Mouse (Mus musculus) liver, embryonic 11.5 days (tissue): Measurements from ENCODE around the gene Gm17416. TPM values are rescaled to one million over a fixed set of nuclear protein-coding genes. Genes with fewer than 3 reads are reported as not detected.

Experiments
- ATAC-seq: fragments of 200-750 bp; cut with Nextera tagmentation; replicated peaks from 2 replicates; pipeline ENCODE4 v1.8.0; 2017; ENCODE audit warnings: moderate number of reproducible peaks, mild to moderate bottlenecking, moderate TSS enrichment, moderate library complexity; ENCODE audit not compliant: low FRiP score
- DNase-seq: peaks from one replicate; pipeline ENCODE4 v3.0.0-alpha.2; 2017; ENCODE audit warnings: low spot score
- H3K27ac ChIP-seq: fragments of 300-500 bp; sonication (generic); 2 replicates; pipeline ENCODE4 v1.5.1; 2014; ENCODE audit warnings: mild to moderate bottlenecking, low read depth, low read length, control low read depth
- H3K27me3 ChIP-seq: fragments of 300-500 bp; sonication (generic); replicated peaks from 2 replicates; pipeline ENCODE4 v1.6.1; 2014; ENCODE audit warnings: low read length, mixed read lengths; ENCODE audit not compliant: control insufficient read depth, insufficient read depth
- H3K36me3 ChIP-seq: fragments of 300-500 bp; sonication (generic); 2 replicates; pipeline ENCODE4 v1.6.1; 2014; ENCODE audit warnings: mild to moderate bottlenecking, low read length, moderate library complexity, mixed read lengths; ENCODE audit not compliant: control insufficient read depth, insufficient read depth
- H3K4me1 ChIP-seq: fragments of 300-500 bp; sonication (generic); replicated peaks from 2 replicates; pipeline ENCODE4 v1.6.1; 2014; ENCODE audit warnings: low read length, mixed read lengths; ENCODE audit not compliant: control insufficient read depth, insufficient read depth
- H3K4me2 ChIP-seq: fragments of 300-500 bp; sonication (generic); 2 replicates; pipeline ENCODE4 v1.6.1; 2014; ENCODE audit warnings: mild to moderate bottlenecking, control low read depth, moderate library complexity
- H3K4me3 ChIP-seq: fragments of 300-500 bp; sonication (generic); 2 replicates; pipeline ENCODE4 v1.5.1; 2014; ENCODE audit warnings: low read depth, low read length, control low read depth
- H3K9ac ChIP-seq: fragments of 300-500 bp; sonication (generic); 2 replicates; pipeline ENCODE4 v1.6.1; 2014; ENCODE audit warnings: low read depth, low read length, control low read depth
- H3K9me3 ChIP-seq: fragments of 300-500 bp; sonication (generic); 2 replicates; pipeline ENCODE4 v1.6.1; 2016; ENCODE audit warnings: low read length, inconsistent platforms, mixed read lengths; ENCODE audit not compliant: control insufficient read depth
- WGBS: fragments of 180-500 bp; shearing (Covaris S2); extraction: QIAGEN DNeasy Blood & Tissue Kit; methylation state at CpG from one replicate; pipeline ENCODE4 v1.1.7; 2014; 5-methylcytosine and 5-hydroxymethylcytosine counted together
- polyA plus RNA-seq: library from polyadenylated mRNA; unstranded; fragments of >200 nt; fragmentation: Nextera tagmentation; extraction: Ambion mirVana; gene quantifications from 2 replicates; pipeline ENCODE4 v1.2.1, GENCODE M21; 2014

The Gm17416 gene
- polyA plus RNA-seq, 1 experiment from 2014 or later, result not detected

DNA sequence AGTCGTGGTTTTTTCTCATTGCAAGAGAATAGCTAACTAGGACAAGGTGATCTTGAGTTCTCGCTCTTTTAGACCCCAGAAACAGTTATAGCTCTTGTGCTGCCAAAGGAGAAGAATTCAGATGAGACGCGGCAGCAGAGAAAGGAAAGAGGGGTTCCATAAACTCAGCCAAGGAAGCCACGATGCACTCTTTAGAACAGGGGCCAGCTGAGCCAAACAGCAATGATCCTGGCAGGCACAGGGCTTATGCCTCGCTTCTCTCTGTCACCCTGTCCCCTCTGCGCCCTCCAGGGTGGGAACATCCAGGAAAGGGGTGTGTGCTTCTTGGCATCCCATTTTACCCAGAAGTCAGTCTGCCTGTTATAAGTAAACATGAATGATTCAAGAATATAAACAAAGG, 30.2 kb downstream of the Gm17416 start, which contains the start of gene Defb45:
TSS of gene Defb45 (minus strand) at position 101 of the 400 bp plus-strand sequence.
- ATAC-seq (no peak), DNase-seq (no peak)
- no peaks in the 10 kb centered on the region for H3K27me3 ChIP-seq
- H3K27ac ChIP-seq, result no peak within 1 kb of the TSS
- no peak within 1 kb of the TSS for H3K4me2 ChIP-seq
- H3K4me3 ChIP-seq, result no peak within 1 kb of the TSS
- no peaks in the 10 kb centered on the region for H3K9me3 ChIP-seq
- H3K4me1 ChIP-seq, result no peaks in the 10 kb centered on the region
- H3K36me3 ChIP-seq, result no peaks in the 10 kb centered on the region
- H3K9ac ChIP-seq, result no peak within 1 kb of the TSS
- 64% methylated on average over 7 of the region's 7 CpGs for WGBS

DNA sequence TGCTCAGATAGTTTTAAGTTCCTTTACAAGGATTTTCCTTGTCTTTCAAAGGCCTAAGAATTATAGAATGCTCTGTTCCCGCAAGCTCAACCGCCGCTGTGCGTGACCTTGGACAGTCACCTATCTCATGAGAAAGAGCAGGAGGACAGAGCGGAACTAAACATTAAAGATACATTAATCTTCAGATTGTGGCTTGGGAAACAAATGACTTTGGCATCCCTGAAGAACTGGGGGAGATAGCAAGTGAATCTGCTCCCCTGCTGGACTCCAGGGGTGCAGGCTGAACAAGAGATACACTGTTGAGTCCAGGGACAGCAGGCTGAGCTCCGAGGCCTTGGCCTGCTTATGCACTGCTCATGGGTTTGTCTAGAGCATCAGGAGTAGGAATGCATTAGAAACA, 30.9 kb downstream of the Gm17416 start:
- Histone ChIP-seq H3K4me1 (no peaks in the 10 kb centered on the region), H3K36me3 (no peaks in the 10 kb centered on the region), H3K9me3 (no peaks in the 10 kb centered on the region), H3K27me3 (no peaks in the 10 kb centered on the region), H3K4me2 (no peak overlapping the region), H3K27ac (no peak overlapping the region), H3K9ac (no peak overlapping the region), H3K4me3 (no peak overlapping the region)
- DNase-seq, result no peak
- no peak for ATAC-seq
- WGBS, result 68% methylated on average over 6 of the region's 6 CpGs

DNA sequence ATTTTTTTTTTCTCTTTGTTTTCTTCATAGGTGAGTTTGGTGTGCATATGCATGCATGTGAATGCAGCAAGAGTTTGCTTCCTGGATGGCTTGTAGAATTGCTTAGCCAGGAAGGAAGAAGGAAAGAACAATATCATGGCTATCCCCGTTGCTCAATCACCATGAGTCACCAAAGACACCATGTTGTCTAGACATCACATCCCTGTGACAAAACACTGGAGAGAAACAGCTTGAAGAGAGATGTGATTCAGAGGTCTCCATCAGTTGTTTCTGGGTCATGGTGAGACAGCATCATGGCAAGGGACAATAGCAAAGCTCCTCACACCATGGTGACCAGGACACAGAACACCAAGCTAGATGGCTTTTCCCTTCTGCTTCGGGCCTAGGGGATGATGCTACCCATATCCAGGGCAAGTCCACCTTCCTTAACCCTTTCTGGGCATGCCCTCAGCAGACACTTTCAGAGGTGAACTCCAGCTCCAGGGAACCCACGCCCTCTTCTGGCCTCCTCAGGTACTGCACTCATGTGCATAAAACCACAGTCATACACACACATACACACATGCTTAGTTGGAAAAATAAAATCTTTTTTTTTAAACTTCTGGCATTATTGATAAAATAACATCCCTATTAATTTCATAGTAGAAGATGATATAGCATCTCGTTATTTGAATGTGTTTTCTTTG, 32.3 kb downstream of the Gm17416 start:
- H3K36me3 ChIP-seq, result no peaks in the 10 kb centered on the region
- H3K4me1 ChIP-seq, result no peaks in the 10 kb centered on the region
- DNase-seq (no peak), ATAC-seq (no peak)
- no peaks in the 10 kb centered on the region for H3K27me3 ChIP-seq
- H3K4me3 ChIP-seq, result no peak overlapping the region
- H3K9ac ChIP-seq, result no peak overlapping the region
- no peaks in the 10 kb centered on the region for H3K9me3 ChIP-seq
- H3K4me2 ChIP-seq, result no peak overlapping the region
- no peak overlapping the region for H3K27ac ChIP-seq
- 62% methylated on average over 4 of the region's 4 CpGs for WGBS

DNA sequence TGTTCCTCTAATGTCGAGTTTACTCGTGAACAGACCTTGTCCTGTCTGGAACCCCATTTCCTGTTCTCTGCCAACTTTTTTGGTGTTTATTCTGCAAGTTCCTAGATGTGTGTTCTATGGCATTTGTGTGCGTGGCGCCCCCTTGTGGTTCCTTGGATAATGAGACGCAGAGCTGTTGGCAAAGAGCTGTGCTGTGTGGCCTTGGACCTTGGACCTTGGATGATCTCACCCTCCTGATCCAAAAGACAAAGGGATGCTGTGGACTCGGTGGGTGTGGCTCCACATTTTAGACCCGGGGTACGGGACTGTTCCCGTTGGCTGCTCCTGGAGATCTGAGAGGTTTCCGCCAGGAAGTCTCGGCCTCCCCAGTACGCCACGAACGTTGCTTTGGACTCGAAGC, 34.9 kb downstream of the Gm17416 start, which contains the start of gene Defb36:
TSS of gene Defb36 (plus strand) at position 271 of the 400 bp plus-strand sequence.
- DNase-seq (no peak), ATAC-seq (no peak)
- Histone ChIP-seq H3K9me3 (no peaks in the 10 kb centered on the region), H3K4me2 (no peak within 1 kb of the TSS), H3K27ac (no peak within 1 kb of the TSS), H3K9ac (no peak within 1 kb of the TSS), H3K4me1 (no peaks in the 10 kb centered on the region), H3K27me3 (no peaks in the 10 kb centered on the region), H3K4me3 (no peak within 1 kb of the TSS), H3K36me3 (no peaks in the 10 kb centered on the region)
- 76% methylated on average over 15 of the region's 15 CpGs for WGBS

DNA sequence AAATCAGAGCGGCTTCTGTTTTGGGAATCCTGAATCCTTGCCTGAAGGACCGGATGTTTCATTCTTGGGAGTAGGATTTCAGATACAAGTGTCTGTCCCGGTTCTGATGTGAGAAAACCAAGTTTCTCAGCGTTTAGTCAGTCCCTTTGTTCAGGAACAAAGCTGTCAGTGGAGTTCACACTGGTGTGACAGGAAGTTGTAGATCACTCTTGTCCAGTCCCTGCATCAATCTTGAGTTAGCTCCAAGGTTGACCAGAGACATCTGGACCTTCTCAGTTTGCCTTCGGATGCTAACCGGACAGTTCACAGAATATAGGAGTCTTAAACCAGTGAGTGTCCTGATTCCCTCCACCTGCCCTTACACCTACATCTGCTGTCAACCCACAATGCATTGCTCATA, 38.6 kb downstream of the Gm17416 start:
- H3K27me3 ChIP-seq, result no peaks in the 10 kb centered on the region
- H3K4me2 ChIP-seq, result no peak overlapping the region
- H3K4me1 ChIP-seq, result no peaks in the 10 kb centered on the region
- no peaks in the 10 kb centered on the region for H3K36me3 ChIP-seq
- no peak overlapping the region for H3K9ac ChIP-seq
- ATAC-seq (no peak), DNase-seq (no peak)
- H3K4me3 ChIP-seq, result no peak overlapping the region
- WGBS, result 66% methylated on average over 6 of the region's 6 CpGs
- no peak overlapping the region for H3K27ac ChIP-seq
- no peaks in the 10 kb centered on the region for H3K9me3 ChIP-seq

DNA sequence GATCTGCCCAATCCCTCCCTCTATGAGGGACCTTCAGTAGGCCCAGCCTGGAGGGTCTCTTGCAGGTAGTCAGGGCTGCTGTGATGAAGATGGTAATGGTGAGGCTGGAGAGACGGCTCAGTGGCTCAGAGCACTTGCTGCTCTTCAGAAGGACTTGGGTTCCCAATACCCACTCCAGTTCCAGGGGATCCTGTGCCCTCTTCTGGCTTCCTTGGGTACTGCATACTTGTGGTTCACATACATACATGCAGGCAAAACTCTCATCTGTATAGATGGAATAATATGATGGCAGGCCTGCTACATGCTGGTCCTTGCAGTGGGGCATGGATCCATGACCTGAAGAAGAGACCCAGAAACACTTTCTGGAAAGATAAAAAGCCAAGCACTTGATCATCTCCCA, 39.6 kb downstream of the Gm17416 start:
- Histone ChIP-seq H3K9me3 (no peaks in the 10 kb centered on the region), H3K27ac (no peak overlapping the region), H3K4me2 (no peak overlapping the region), H3K4me3 (no peak overlapping the region), H3K9ac (no peak overlapping the region), H3K27me3 (no peaks in the 10 kb centered on the region), H3K36me3 (no peaks in the 10 kb centered on the region), H3K4me1 (no peaks in the 10 kb centered on the region)
- 88% methylated on average over 1 of the region's 1 CpGs for WGBS
- DNase-seq, result no peak
- no peak for ATAC-seq

DNA sequence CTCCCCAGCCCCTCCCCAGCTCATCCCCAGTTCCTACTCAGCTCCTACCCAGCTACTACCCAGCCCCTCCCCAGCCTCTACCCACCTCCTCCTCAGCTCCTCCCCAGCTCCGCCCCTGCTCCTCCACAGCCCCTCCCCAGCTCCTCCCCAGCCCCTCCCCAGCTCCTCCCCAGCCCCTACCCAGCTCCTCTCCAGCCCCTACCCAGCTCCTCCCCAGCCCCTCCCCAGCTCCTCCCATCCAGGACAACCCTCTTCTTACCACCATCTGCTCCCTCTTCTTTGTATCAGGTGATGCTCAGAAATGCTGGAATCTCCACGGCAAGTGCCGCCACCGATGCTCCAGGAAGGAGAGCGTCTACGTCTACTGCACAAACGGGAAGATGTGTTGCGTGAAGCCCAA, 43.1 kb downstream of the Gm17416 start:
- no peaks in the 10 kb centered on the region for H3K4me1 ChIP-seq
- H3K9me3 ChIP-seq, result no peaks in the 10 kb centered on the region
- WGBS, result 42% methylated on average over 7 of the region's 8 CpGs
- H3K27ac ChIP-seq, result no peak overlapping the region
- no peaks in the 10 kb centered on the region for H3K27me3 ChIP-seq
- no peak overlapping the region for H3K4me2 ChIP-seq
- ATAC-seq (no peak), DNase-seq (no peak)
- H3K4me3 ChIP-seq, result no peak overlapping the region
- H3K36me3 ChIP-seq, result no peaks in the 10 kb centered on the region
- H3K9ac ChIP-seq, result no peak overlapping the region

DNA sequence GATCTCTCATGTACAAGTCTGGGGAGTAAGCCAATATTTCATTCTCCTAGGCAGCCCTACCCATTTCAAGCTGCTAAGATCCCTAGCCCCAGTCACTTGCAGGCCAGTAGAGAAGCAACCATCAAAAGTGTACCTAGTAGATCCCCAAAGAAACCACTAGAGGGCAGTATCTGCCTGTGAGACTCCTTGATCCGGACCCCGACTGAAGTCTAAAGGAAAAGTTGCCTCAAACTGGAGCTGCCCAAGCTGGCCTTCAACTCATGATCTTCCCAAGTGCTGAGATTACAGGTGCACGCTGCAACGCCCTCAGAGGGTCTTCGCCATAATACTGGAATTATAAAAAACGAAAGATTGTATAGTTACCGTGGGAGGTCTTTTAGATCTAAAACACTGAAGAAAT, 46.4 kb downstream of the Gm17416 start:
- no peak for ATAC-seq
- no peaks in the 10 kb centered on the region for H3K36me3 ChIP-seq

DNA sequence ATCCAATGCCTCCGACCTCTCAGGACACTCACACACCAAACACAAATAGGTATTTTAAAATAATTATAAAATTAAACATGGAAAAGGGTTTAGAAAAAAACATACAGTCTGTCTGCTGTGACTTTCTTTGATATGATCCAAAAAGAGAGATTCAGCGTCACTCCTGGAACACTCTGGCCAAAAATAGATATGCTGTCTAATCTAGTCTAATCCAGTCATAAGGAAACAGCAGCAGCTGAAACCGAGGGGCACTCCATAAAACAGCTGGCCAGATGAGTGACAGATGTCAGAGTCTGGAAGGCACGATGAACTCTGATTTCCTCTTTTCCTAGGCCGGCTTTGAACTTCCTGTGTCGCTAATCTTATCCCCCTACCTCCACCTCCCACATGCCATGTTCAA, 47.3 kb downstream of the Gm17416 start:
- H3K27me3 ChIP-seq, result no peaks in the 10 kb centered on the region
- H3K36me3 ChIP-seq, result no peaks in the 10 kb centered on the region
- DNase-seq (no peak), ATAC-seq (no peak)
- no peak overlapping the region for H3K4me3 ChIP-seq
- no peak overlapping the region for H3K27ac ChIP-seq
- WGBS, result 46% methylated on average over 6 of the region's 6 CpGs
- H3K9ac ChIP-seq, result no peak overlapping the region
- no peak overlapping the region for H3K4me2 ChIP-seq
- no peaks in the 10 kb centered on the region for H3K9me3 ChIP-seq
- no peaks in the 10 kb centered on the region for H3K4me1 ChIP-seq

More for the DNA sequence above, 46.4 kb downstream of the Gm17416 start:
- 7% methylated on average over 7 of the region's 7 CpGs for WGBS
- H3K4me1 ChIP-seq, result no peaks in the 10 kb centered on the region
- H3K9me3 ChIP-seq, result no peaks in the 10 kb centered on the region
- no peak overlapping the region for H3K4me3 ChIP-seq
- no peak overlapping the region for H3K27ac ChIP-seq
- no peaks in the 10 kb centered on the region for H3K27me3 ChIP-seq
- no peak overlapping the region for H3K9ac ChIP-seq
- DNase-seq, result peak; percentile 48
- H3K4me2 ChIP-seq, result no peak overlapping the region
